ENCODE assay signal across 9 mouse cellular contexts in genomic region chr17:35783944-35784343, GRCm38 (mm10). TPM values are rescaled to one million over a fixed set of nuclear protein-coding genes. Genes with fewer than 3 reads are reported as not detected.
DNase-seq lines count a peak whose midpoint lies in the region; ATAC-seq and TF ChIP-seq lines count a peak whose summit lies in the region.
"Had no signal": no experiment of that assay in that cellular context is flagged by ENCODE, and none has a peak within 500 bp of the region (broad histone marks: within the 10 kb centered on the region; RNA-seq: fewer than 3 reads in every experiment).

No protein-coding gene starts in this region.

- H3K9ac ChIP-seq in MEL (ENCODE audit: control insufficient read depth, low read depth, low read length, poor library complexity, severe bottlenecking) = no peak overlapping the region
- peak overlapping the region; percentile 16; the same call in 1 of the 2 replicates for H3K9ac ChIP-seq in heart, embryonic 16.5 days (ENCODE audit: low read length)
- H3K9ac ChIP-seq in liver, postnatal 0 days (replicated peaks) = no peak overlapping the region
- H3K9ac ChIP-seq: limb, embryonic 12.5 days had no signal

- H3K36me3 ChIP-seq in MEL (ENCODE audit: control insufficient read depth in 1 of 2, insufficient read depth in 2 of 2, low read length in 2 of 2) = peaks cover 0 to 23% of the 10 kb centered on the region in 2 experiments; a peak in 2 of 4 replicates
- no peaks in the 10 kb centered on the region for H3K36me3 ChIP-seq in heart, embryonic 16.5 days (ENCODE audit: control insufficient read depth, insufficient read depth)
- no peaks in the 10 kb centered on the region for H3K36me3 ChIP-seq in liver, postnatal 0 days (replicated peaks; ENCODE audit: insufficient read depth, low read length)
- H3K36me3 ChIP-seq: limb, embryonic 12.5 days had no signal

- ATAC-seq in heart, embryonic 16.5 days (replicated peaks; ENCODE audit: extremely low read depth, insufficient read depth, low FRiP score) = peak; percentile 59
- peak; percentile 93 for ATAC-seq in liver, postnatal 0 days
- ATAC-seq in monocyte, adult 5-6 weeks (replicated peaks; ENCODE audit: insufficient number of reproducible peaks, low FRiP score, low TSS enrichment, poor library complexity, severe bottlenecking) = no peak

- H3K27ac ChIP-seq in MEL (ENCODE audit: control insufficient read depth, low read depth, low read length) = no peak overlapping the region
- peak overlapping the region; percentile 84 for H3K27ac ChIP-seq in heart, embryonic 16.5 days (ENCODE audit: low read length)
- 0 out of 2 replicates have a peak overlapping the region, but pooled peaks have one; percentile 23 for H3K27ac ChIP-seq in liver, postnatal 0 days (ENCODE audit: low read depth)
- H3K27ac ChIP-seq: limb, embryonic 12.5 days had no signal

- TF ChIP-seq POLR2A in MEL (IDR thresholded peaks at IDR 0.05; ENCODE audit: control insufficient read depth in 1 of 2, insufficient read depth in 1 of 2, low read depth in 1 of 2, low read length in 2 of 2, poor library complexity in 1 of 2) = no peak

- TF ChIP-seq CTCF in MEL (IDR thresholded peaks at IDR 0.05 in 2 of 3, conservative IDR thresholded peaks at IDR 0.05 in 1 of 3; ENCODE audit: control insufficient read depth in 1 of 3, insufficient read depth in 1 of 3, low read depth in 2 of 3, low read length in 3 of 3, poor library complexity in 1 of 3, severe bottlenecking in 1 of 3) = no peak
- no peak for TF ChIP-seq CTCF in liver, postnatal 0 days (IDR thresholded peaks at IDR 0.05; ENCODE audit: low read depth)

- TF ChIP-seq EP300 in MEL (IDR thresholded peaks at IDR 0.05; ENCODE audit: low read depth in 1 of 2, low read length in 2 of 2) = no peak
- 0 out of 2 replicates have a peak, but pooled peaks have one; percentile 33 for TF ChIP-seq EP300 in liver, postnatal 0 days (IDR thresholded peaks at IDR 0.05; ENCODE audit: low read depth)

- no peaks in the 10 kb centered on the region for H3K27me3 ChIP-seq in MEL (ENCODE audit: control insufficient read depth in 1 of 2, insufficient read depth in 2 of 2, low read length in 2 of 2)
- no peaks in the 10 kb centered on the region for H3K27me3 ChIP-seq in heart, embryonic 16.5 days (ENCODE audit: control insufficient read depth, insufficient read depth, low read length)
- H3K27me3 ChIP-seq in liver, postnatal 0 days (ENCODE audit: insufficient read depth, low read length) = no peaks in the 10 kb centered on the region
- H3K27me3 ChIP-seq: limb, embryonic 12.5 days had no signal

- H3K9me3 ChIP-seq in MEL (replicated peaks; ENCODE audit: insufficient read depth, low read length) = no peaks in the 10 kb centered on the region
- no peaks in the 10 kb centered on the region for H3K9me3 ChIP-seq in heart, embryonic 16.5 days (replicated peaks; ENCODE audit: control insufficient read depth, low read length)
- no peaks in the 10 kb centered on the region for H3K9me3 ChIP-seq in liver, postnatal 0 days (ENCODE audit: low read length)
- H3K9me3 ChIP-seq: limb, embryonic 12.5 days had no signal

- no peak overlapping the region for H3K4me3 ChIP-seq in MEL (ENCODE audit: control insufficient read depth in 1 of 2, insufficient read depth in 1 of 2, low read depth in 2 of 2, low read length in 2 of 2)
- no peak overlapping the region for H3K4me3 ChIP-seq in heart, embryonic 16.5 days (ENCODE audit: low read length)
- H3K4me3 ChIP-seq in liver, postnatal 0 days (ENCODE audit: low read depth, low read length) = no peak overlapping the region
- H3K4me3 ChIP-seq: limb, embryonic 12.5 days had no signal

- TF ChIP-seq RAD21 in MEL (IDR thresholded peaks at IDR 0.05; ENCODE audit: low read depth, low read length) = no peak

- H3K4me1 ChIP-seq in MEL (ENCODE audit: control insufficient read depth in 1 of 2, insufficient read depth in 2 of 2, low read length in 2 of 2) = peaks cover 6 to 35% of the 10 kb centered on the region in 2 experiments
- peaks cover 15% of the 10 kb centered on the region for H3K4me1 ChIP-seq in heart, embryonic 16.5 days (ENCODE audit: control insufficient read depth, insufficient read depth, low read length)
- peaks cover 11% of the 10 kb centered on the region for H3K4me1 ChIP-seq in liver, postnatal 0 days (ENCODE audit: insufficient read depth)
- H3K4me1 ChIP-seq: limb, embryonic 12.5 days had no signal

- H3K4me2 ChIP-seq in heart, embryonic 16.5 days (ENCODE audit: low read depth, low read length) = no peak overlapping the region
- H3K4me2 ChIP-seq in liver, postnatal 0 days (ENCODE audit: low read depth, low read length) = no peak overlapping the region
- H3K4me2 ChIP-seq: limb, embryonic 12.5 days had no signal

- no peaks in the 10 kb centered on the region for H3K79me2 ChIP-seq in MEL (ENCODE audit: control insufficient read depth, insufficient read depth, low read length, poor library complexity)

- peak; percentile 37 to 49 for DNase-seq in frontal cortex, postnatal 10 days (ENCODE audit: low spot score in 2 of 2)
- DNase-seq in frontal cortex, postnatal 25 days (ENCODE audit: low spot score in 2 of 2) = no peak
- DNase-seq in MEL (ENCODE audit: low read depth, low spot score) = no peak
- peak; percentile 69 for DNase-seq in liver, postnatal 0 days
- DNase-seq in ovary, postnatal 36 days (ENCODE audit: low spot score) = no peak
- no peak for DNase-seq in urinary bladder, adult 2 months (ENCODE audit: low spot score)

- WGBS in heart, embryonic 16.5 days = 68% methylated on average over 6 of the region's 6 CpGs
- 51% methylated on average over 6 of the region's 6 CpGs for WGBS in liver, postnatal 0 days (ENCODE audit: insufficient replicate concordance)

TF ChIP-seq in MEL, 35 proteins besides CTCF, POLR2A, EP300 and RAD21:
- no peak for TF ChIP-seq CHD2 (IDR thresholded peaks at IDR 0.05; ENCODE audit: low read length)
- TF ChIP-seq E2F4 (IDR thresholded peaks at IDR 0.05; ENCODE audit: borderline replicate concordance, low read depth, low read length) = no peak
- no peak for TF ChIP-seq ZKSCAN1 (IDR thresholded peaks at IDR 0.05; ENCODE audit: low read depth, low read length)
- TF ChIP-seq TAL1 (IDR thresholded peaks at IDR 0.05; ENCODE audit: low read length) = peak; percentile 46; the same call in 1 of the 2 replicates
- TF ChIP-seq TBP (IDR thresholded peaks at IDR 0.05; ENCODE audit: low read depth, low read length) = no peak
- TF ChIP-seq USF1 (IDR thresholded peaks at IDR 0.05; ENCODE audit: low read depth, low read length) = no peak
TF ChIP-seq in MEL: peak in this region for 1.

RNA-seq across cellular contexts. Expression of gene Ier3, which starts 37.5 kb away (rescaled TPM):
- 5.5 and 8.4 TPM in 2 replicates for total RNA-seq in MEL (2012; rRNA removed)
- polyA plus RNA-seq in MEL (2012; ENCODE audit: insufficient read depth in 1 of 2, insufficient read length in 2 of 2, low read depth in 1 of 2, low replicate concordance in 2 of 2, missing spikeins in 1 of 2) = 10 to 100 TPM in 1 of 2 experiments, not detected in 1; 12.2 TPM
- polyA plus RNA-seq in heart, embryonic 16.5 days (2015; fragmentation: Nextera tagmentation; extraction: Ambion mirVana) = 60.9 and 62.6 TPM in 2 replicates
- polyA plus RNA-seq in liver, postnatal 0 days (2015; fragmentation: Nextera tagmentation; extraction: Ambion mirVana) = 15.4 and 18.6 TPM in 2 replicates
- 17.2 to 77.7 TPM (median 52.8 TPM) in 3 replicates for total RNA-seq in monocyte, adult 5-6 weeks (2017)
- polyA plus RNA-seq in urinary bladder, adult 2 months (2012; rRNA removed) = 55.3 and 73.7 TPM in 2 replicates

RNA-seq across cellular contexts. Expression of gene Flot1, which starts 39.1 kb away (rescaled TPM):
- total RNA-seq in MEL (2012; rRNA removed) = 38.1 and 39.5 TPM in 2 replicates
- 10 to 100 TPM in 1 of 2 experiments, not detected in 1; 64.1 TPM for polyA plus RNA-seq in MEL (2012; ENCODE audit: insufficient read depth in 1 of 2, insufficient read length in 2 of 2, low read depth in 1 of 2, low replicate concordance in 2 of 2, missing spikeins in 1 of 2)
- polyA plus RNA-seq in heart, embryonic 16.5 days (2015; fragmentation: Nextera tagmentation; extraction: Ambion mirVana) = 119 and 134 TPM in 2 replicates
- 25.9 and 31.3 TPM in 2 replicates for polyA plus RNA-seq in liver, postnatal 0 days (2015; fragmentation: Nextera tagmentation; extraction: Ambion mirVana)
- 70.0 to 84.2 TPM (median 77.9 TPM) in 3 replicates for total RNA-seq in monocyte, adult 5-6 weeks (2017)
- 156 and 192 TPM in 2 replicates for polyA plus RNA-seq in urinary bladder, adult 2 months (2012; rRNA removed)

RNA-seq across cellular contexts. Expression of gene Tubb5, which starts 54.2 kb away (rescaled TPM):
- 1,137 and 1,211 TPM in 2 replicates for total RNA-seq in MEL (2012; rRNA removed)
- 1,000 to 10,000 TPM; 1,040 to 1,575 TPM for polyA plus RNA-seq in MEL (2012; ENCODE audit: insufficient read depth in 1 of 2, insufficient read length in 2 of 2, low read depth in 1 of 2, low replicate concordance in 2 of 2, missing spikeins in 1 of 2)
- polyA plus RNA-seq in heart, embryonic 16.5 days (2015; fragmentation: Nextera tagmentation; extraction: Ambion mirVana) = 634 and 654 TPM in 2 replicates
- 198 and 213 TPM in 2 replicates for polyA plus RNA-seq in liver, postnatal 0 days (2015; fragmentation: Nextera tagmentation; extraction: Ambion mirVana)
- total RNA-seq in monocyte, adult 5-6 weeks (2017) = 138 to 179 TPM (median 139 TPM) in 3 replicates
- 257 TPM in 2 replicates for polyA plus RNA-seq in urinary bladder, adult 2 months (2012; rRNA removed)

RNA-seq across cellular contexts. Expression of gene Mdc1, which starts 57.4 kb away (rescaled TPM):
- total RNA-seq in MEL (2012; rRNA removed) = 15.0 and 17.2 TPM in 2 replicates
- 10 to 100 TPM; 46.6 to 77.9 TPM for polyA plus RNA-seq in MEL (2012; ENCODE audit: insufficient read depth in 1 of 2, insufficient read length in 2 of 2, low read depth in 1 of 2, low replicate concordance in 2 of 2, missing spikeins in 1 of 2)
- 14.7 and 15.0 TPM in 2 replicates for polyA plus RNA-seq in heart, embryonic 16.5 days (2015; fragmentation: Nextera tagmentation; extraction: Ambion mirVana)
- polyA plus RNA-seq in liver, postnatal 0 days (2015; fragmentation: Nextera tagmentation; extraction: Ambion mirVana) = 2.5 and 3.3 TPM in 2 replicates
- total RNA-seq in monocyte, adult 5-6 weeks (2017) = 10.9 to 26.0 TPM (median 11.1 TPM) in 3 replicates
- 10.4 and 14.2 TPM in 2 replicates for polyA plus RNA-seq in urinary bladder, adult 2 months (2012; rRNA removed)

Comparison
In these comparisons a context has a peak if more than half of its experiments do, and no peak if none do; other contexts are left out.
1. DNase-seq: peak in frontal cortex, postnatal 10 days (2 of 2) and liver, postnatal 0 days (single experiment); none in frontal cortex, postnatal 25 days (0 of 2), MEL (single experiment), ovary, postnatal 36 days (single experiment) and urinary bladder, adult 2 months (single experiment).